Mouse (Mus musculus): ENCODE measurements around the gene Speer4f2. TPM values are rescaled to one million over a fixed set of nuclear protein-coding genes. Genes with fewer than 3 reads are reported as not detected.

Speer4f2 gene
- polyA plus RNA-seq, 1 experiment from 2014 or later: not detected

GRCm38 (mm10) chr5:17408924-17409660, 36.1 kb downstream of the Speer4f2 start:
- H3K27me3 ChIP-seq: no peaks in the 10 kb centered on the region
- H3K4me1 ChIP-seq (replicated peaks): no peaks in the 10 kb centered on the region
- ATAC-seq (replicated peaks; ENCODE audit: insufficient number of reproducible peaks, insufficient read depth, low FRiP score, low read depth): no peak
- H3K36me3 ChIP-seq: no peaks in the 10 kb centered on the region
- H3K4me2 ChIP-seq: no peak overlapping the region
- no peak overlapping the region for H3K4me3 ChIP-seq
- no peaks in the 10 kb centered on the region for H3K9me3 ChIP-seq (replicated peaks)
- no peak overlapping the region for H3K27ac ChIP-seq
- 54% methylated on average over 4 of the region's 4 CpGs for WGBS
- no peak overlapping the region for H3K9ac ChIP-seq

DNA sequence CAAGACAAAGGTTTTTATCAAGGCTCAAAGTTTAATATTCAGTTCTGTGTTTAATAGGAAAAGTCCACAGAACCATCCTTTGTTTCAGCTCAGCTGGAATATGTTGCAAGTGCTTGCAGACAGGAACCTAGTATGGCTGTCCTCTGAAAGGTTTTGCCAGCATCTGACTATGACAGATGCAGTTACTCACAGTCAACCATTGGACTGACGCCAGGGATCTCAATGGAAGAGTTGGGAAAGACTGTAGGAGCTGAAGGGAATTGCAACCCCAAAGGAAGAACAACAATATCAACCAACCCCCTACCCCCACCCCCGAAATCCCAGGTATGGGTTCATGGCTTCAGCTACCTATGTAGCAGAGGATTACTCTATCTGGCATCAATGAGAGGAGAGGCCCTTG, 44.2 kb downstream of the Speer4f2 start:
- H3K9me3 ChIP-seq (replicated peaks): no peaks in the 10 kb centered on the region
- no peak overlapping the region for H3K27ac ChIP-seq
- WGBS: 72% methylated on average over 2 of the region's 2 CpGs
- no peaks in the 10 kb centered on the region for H3K27me3 ChIP-seq
- no peak overlapping the region for H3K9ac ChIP-seq
- ATAC-seq (replicated peaks; ENCODE audit: insufficient number of reproducible peaks, insufficient read depth, low FRiP score, low read depth): no peak
- no peaks in the 10 kb centered on the region for H3K36me3 ChIP-seq
- H3K4me2 ChIP-seq: no peak overlapping the region
- no peaks in the 10 kb centered on the region for H3K4me1 ChIP-seq (replicated peaks)
- H3K4me3 ChIP-seq: no peak overlapping the region

DNA sequence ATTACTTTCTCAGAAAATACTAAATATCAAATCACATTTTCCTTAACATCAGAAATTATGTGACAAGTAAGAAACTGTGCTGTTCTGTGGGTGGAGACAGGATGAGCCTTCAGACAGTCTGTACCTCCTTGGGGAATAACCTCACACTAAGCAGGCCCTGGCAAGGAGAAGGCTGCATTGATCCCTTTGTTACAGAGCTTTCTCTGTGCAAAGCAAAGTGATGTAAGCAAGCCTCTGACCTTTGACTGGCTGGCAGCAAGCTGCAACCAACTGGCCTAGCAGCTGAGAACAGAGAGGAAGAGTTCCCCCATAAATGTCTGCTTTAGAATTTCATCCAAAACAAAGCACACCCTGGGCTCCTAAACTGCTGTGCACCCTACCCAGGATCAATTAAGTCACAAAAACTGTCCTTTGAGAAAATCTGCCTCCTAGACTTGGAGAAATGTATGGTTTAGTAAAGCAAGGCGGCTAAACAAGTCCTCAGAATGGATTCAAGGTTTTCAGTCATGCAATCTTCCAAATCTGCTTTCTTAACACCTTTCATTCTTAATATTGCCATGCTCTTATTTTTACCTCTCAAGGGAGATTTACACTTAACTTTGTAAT, 46.3 kb downstream of the Speer4f2 start:
- H3K4me2 ChIP-seq: no peak overlapping the region
- no peak for ATAC-seq (replicated peaks; ENCODE audit: insufficient number of reproducible peaks, insufficient read depth, low FRiP score, low read depth)
- 76% methylated on average over 1 of the region's 1 CpGs for WGBS

GRCm38 (mm10) chr5:17419921-17420320, 46.9 kb downstream of the Speer4f2 start:
- ATAC-seq (replicated peaks; ENCODE audit: insufficient number of reproducible peaks, insufficient read depth, low FRiP score, low read depth): no peak
- no peaks in the 10 kb centered on the region for H3K9me3 ChIP-seq (replicated peaks)
- no peak overlapping the region for H3K4me2 ChIP-seq
- no peak overlapping the region for H3K27ac ChIP-seq
- no peaks in the 10 kb centered on the region for H3K4me1 ChIP-seq (replicated peaks)
- H3K9ac ChIP-seq: no peak overlapping the region
- H3K4me3 ChIP-seq: no peak overlapping the region
- H3K27me3 ChIP-seq: no peaks in the 10 kb centered on the region
- no peaks in the 10 kb centered on the region for H3K36me3 ChIP-seq

More for the DNA sequence above, 46.3 kb downstream of the Speer4f2 start:
- H3K4me3 ChIP-seq: no peak overlapping the region
- H3K4me1 ChIP-seq (replicated peaks): no peaks in the 10 kb centered on the region
- no peak overlapping the region for H3K9ac ChIP-seq
- H3K9me3 ChIP-seq (replicated peaks): no peaks in the 10 kb centered on the region
- no peak overlapping the region for H3K27ac ChIP-seq
- no peaks in the 10 kb centered on the region for H3K27me3 ChIP-seq
- no peaks in the 10 kb centered on the region for H3K36me3 ChIP-seq

GRCm38 (mm10) chr5:17422225-17422624, 49.2 kb downstream of the Speer4f2 start:
- Histone ChIP-seq H3K9me3 (replicated peaks) (no peaks in the 10 kb centered on the region), H3K4me1 (replicated peaks) (no peaks in the 10 kb centered on the region), H3K36me3 (no peaks in the 10 kb centered on the region), H3K9ac (no peak overlapping the region), H3K4me3 (no peak overlapping the region), H3K4me2 (no peak overlapping the region), H3K27me3 (no peaks in the 10 kb centered on the region), H3K27ac (no peak overlapping the region)
- 71% methylated on average over 1 of the region's 1 CpGs for WGBS
- ATAC-seq (replicated peaks; ENCODE audit: insufficient number of reproducible peaks, insufficient read depth, low FRiP score, low read depth): no peak

GRCm38 (mm10) chr5:17426930-17427329, 54.0 kb downstream of the Speer4f2 start:
- WGBS: 79% methylated on average over 1 of the region's 1 CpGs
- H3K4me3 ChIP-seq: no peak overlapping the region
- no peaks in the 10 kb centered on the region for H3K4me1 ChIP-seq (replicated peaks)
- H3K27ac ChIP-seq: no peak overlapping the region
- no peak overlapping the region for H3K4me2 ChIP-seq
- no peak for ATAC-seq (replicated peaks; ENCODE audit: insufficient number of reproducible peaks, insufficient read depth, low FRiP score, low read depth)
- no peaks in the 10 kb centered on the region for H3K27me3 ChIP-seq
- no peak overlapping the region for H3K9ac ChIP-seq
- no peaks in the 10 kb centered on the region for H3K36me3 ChIP-seq
- H3K9me3 ChIP-seq (replicated peaks): no peaks in the 10 kb centered on the region

Other genes with a start within 250 kb of the Speer4f2 start
- gene Speer4f1, start 102.9 kb downstream of the Speer4f2 start, polyA plus RNA-seq (2015; fragmentation: Nextera tagmentation; extraction: Ambion mirVana): not detected in 2 replicates
- 9.1 and 12.4 TPM in 2 replicates for gene Sema3c, start 201.1 kb downstream of the Speer4f2 start, polyA plus RNA-seq (2015; fragmentation: Nextera tagmentation; extraction: Ambion mirVana)

All from heart, embryonic 15.5 days (tissue).